Mouse (Mus musculus) layer of hippocampus, postnatal 36 days (tissue): Measurements from ENCODE around the gene Veph1. TPM values are rescaled to one million over a fixed set of nuclear protein-coding genes. Genes with fewer than 3 reads are reported as not detected.

Source experiments
- DNase-seq, 2 experiments: peaks; one replicate each; pipeline ENCODE4 v3.0.0; 2022
- total RNA-seq, 2 experiments: library from RNA; stranded (reverse); gene quantifications; 2 replicates each; pipeline ENCODE4 v1.2.3; 2021

The Veph1 gene
- under 1 TPM; 0.35 to 0.48 TPM for total RNA-seq

GRCm38 (mm10) chr3:66296545-66296944, at the start of gene Veph1:
TSS of gene Veph1 (minus strand) at chr3:66296837.
- DNase-seq = no peak

GRCm38 (mm10) chr3:66340742-66341141, 44.1 kb upstream of the Veph1 start:
- no peak for DNase-seq

DNA sequence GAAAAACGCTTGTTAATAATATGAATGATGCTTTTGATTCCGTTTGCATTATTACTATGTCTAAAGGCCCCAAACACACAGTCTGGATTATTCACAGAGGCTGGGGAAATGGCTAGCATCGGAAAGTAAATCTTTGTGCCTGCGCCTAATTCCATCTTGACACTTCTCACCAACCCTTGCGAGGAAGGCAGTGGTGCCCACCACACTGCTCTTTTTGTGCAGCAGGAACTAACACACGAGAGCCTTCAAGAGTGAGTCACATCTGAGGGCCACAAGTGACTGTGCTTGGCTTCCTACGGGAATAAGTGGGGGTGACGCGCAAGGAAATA, 35.7 kb upstream of the Veph1 start:
- DNase-seq = no peak

DNA sequence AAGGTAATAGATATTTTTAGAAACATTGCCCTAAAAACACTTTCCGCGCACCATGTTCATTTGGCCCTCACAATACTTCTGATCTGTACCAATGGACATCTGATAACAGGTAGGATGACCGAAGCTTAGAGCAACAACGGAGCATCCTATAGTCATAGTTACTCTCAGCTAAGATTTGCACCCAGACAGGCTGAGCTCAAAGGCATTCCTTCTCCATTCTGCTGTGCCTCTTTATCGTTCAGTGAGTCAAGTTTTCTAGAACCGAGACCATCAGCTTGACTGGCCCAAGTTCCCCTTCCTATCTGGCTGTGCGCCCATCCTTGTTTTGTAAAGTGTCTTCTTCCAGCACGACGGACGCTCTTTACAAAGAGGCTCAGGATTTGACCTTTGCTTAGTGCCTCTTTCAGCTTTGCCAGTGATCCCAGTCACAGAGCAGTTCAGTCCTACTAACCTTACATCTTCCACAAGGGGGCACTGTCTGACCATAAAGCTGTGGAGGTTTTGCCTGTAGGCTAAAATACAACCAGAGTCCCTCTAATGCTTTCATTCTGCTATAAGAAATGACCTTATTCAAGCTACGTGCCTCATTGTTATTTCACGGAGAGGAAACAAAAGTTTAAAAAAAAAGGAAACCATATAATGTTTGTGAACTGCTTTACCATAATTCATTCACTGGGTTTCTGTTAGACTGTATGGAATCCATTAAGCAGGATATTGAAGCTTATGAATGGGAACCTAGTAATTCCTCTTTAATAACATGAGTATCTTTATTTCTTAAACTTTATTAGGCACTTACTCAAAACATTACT, 35.2 kb upstream of the Veph1 start:
- peak; percentile 18 to 48 for DNase-seq

DNA sequence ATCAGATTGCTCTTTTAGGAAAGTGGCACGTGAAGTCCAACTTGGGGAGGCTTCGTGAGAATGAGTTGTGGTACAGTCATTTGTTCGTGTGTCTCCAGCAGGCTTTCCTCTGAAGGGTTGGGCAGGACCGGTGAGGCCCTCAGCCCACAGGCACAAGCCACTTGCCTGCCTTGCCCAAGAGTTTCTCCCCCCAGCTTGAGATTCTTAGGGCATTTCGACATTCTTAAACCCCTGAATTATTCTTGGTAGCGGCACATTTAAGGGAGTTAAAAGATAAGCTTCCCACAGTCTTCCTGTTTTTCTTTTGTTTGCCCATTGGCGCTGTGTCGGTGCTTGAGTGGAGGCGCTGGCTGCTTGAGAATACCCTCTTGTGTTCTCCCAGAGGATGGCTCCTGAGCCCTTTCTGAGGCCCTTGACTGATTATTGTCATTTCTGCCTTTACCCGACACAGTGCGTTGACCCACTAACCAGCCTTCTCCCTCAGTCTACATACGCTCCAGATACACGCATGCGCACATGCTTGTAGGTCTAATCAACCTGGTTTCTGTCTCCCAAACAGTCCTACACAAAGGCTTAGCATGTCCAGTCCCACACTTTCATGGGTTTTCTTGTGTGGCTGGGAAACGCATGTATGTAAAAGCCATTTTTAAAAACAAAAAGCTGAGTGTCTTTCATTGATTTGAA, 34.4 kb upstream of the Veph1 start:
- no peak for DNase-seq

- DNase-seq = peak in 1 of 2 experiments; percentile 6
Measured at GRCm38 (mm10) chr3:66325962-66326834, 29.6 kb upstream of the Veph1 start.

DNA sequence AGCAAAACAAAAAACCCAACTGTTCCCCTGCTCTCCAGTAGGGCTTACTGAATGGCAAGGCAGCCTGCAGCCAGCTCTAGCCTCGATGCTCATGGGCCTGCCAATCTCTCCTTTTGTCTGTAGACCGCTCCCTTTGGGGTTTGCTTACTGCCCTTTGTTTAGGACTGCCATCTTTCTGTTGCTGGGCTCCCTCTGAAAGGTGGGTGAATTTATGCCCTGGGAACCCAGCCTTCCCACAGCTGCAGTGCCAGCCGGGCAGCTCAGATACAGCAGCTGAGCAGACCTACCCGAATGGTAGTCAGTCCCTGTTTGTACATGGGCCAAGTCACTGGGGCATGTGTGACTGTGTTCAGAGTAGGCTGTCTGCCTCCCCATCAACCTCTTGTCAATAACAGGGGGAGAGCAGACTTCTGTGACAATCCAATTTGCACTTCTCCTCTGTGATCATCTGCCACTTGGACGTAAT, 28.9 kb upstream of the Veph1 start:
- peak; percentile 7 to 22 for DNase-seq

DNA sequence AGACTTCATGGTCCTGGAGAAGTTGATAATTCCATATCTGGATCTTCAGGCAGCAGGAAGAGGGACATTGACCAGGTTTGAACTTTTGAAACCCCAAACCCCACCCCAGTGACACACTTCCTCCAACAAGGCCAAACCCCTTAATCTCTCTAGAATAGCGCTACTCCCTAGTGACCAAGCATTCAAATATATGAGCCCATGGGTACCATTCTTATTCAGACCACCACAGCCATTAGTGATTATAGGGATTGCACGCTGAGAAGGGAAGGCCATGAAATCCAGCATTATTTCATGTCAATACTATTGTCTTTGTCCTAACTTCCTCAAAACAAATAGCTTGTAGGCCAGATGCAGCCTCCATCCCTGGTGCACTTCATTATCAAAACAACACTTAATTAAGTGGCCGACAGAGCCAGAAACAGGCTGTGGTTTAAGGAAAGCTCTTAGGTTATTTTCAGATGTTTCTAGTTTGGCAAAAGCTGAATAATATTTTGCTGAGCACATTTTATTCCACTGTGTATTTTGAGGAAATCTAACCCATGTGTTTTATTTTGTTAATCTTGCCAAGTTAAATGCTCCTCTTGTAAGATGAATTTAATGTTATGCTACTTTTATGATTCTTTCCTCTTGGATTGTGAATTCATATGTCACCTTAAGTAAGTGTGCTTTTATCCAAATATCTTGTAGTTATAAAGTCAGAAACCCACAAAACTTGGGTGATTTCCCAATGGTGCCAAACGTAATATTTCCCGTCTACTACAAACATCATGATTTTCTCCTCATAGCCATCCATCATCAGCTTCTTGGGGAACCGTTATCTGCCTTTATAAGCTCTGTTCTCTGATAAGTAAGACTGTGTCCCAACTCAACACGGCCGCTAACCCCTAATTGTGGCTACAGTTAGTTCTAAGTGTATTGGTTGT, 18.4 kb upstream of the Veph1 start:
- no peak for DNase-seq

DNA sequence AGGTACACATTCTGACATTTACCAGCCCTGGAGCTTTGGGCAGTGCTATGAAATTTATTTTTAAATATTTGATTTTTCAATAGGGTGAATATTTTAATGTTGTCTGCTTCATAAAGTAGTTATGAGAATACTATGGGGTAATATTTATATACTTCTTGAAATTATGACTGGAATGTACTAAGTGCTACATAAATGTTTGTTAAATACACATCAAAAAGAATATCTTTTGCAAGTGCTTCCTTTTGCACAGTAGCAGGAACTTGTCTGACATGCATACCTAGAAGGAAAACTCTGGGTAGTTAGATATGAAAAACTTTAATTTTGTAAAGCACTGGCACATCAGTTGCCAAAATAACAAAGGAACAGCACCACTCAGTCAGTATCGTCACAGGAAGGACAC, 13.9 kb upstream of the Veph1 start:
- no peak for DNase-seq

GRCm38 (mm10) chr3:66309531-66309930, 12.9 kb upstream of the Veph1 start:
- DNase-seq = no peak

DNA sequence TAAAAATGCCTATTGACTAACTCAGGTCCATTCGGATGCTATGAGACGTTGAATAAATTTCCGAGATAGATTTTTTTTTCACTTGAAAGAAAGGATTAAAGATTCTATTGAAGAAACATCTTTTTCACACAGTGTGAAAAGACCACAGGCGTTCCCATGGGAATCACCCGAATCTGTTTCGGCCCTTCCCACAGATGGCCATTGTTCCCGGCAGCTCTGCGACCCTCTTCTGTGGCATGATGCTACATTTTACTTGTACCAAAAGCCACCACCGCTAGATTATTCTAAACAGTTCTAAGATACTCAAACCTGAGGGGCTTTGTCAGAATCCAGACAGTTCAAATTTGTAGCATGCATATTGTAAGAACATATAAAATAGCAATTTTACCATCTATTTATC, 1.4 kb downstream of the Veph1 start:
- no peak for DNase-seq

DNA sequence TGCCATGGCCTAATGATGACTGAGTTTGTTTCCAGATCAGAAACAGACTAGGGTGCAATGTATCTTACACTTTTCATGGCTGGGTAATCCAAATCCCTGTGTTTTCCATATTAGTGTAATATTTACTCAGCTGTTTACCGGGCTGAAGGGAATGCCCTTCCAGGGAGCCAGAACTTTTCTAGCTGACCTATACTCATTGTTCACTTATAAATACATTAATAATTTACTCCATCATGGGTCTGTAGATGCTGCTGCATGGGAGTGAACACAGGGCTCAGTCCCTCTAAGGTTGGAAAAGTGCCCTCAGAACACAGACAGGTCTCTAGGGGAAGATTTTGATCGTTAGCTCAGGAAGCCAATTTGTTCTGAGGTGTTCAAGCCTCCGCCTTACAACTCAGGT, 1.9 kb downstream of the Veph1 start:
- no peak for DNase-seq

DNA sequence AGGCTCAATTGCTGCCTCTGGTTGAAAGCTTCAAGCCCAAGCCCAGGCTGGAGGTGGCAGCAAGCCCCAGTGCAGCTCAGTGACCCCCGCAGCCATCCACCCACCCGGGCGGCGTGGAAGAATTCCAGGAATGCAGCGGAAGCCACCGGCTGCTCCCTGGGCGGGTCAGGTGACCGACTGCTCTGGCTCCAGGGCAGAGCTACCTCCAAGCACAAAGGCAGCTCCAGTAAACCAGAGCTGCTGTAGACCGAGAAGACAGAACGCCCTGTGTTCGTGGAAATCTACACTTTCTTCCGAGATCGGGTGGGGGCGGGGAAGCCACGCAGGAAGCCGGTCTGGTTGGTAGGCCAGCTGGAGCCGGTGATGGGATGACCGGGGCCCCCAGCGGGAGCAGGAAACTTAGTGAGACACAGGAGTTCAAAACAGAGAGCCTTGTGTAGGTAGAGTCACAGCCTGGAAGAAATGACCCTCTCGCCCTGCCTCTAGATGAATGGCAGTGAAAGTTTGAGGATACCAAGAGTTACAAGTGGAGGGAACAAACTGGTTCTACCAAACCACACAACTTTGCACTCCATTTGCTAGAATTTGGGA, 4.2 kb downstream of the Veph1 start:
- DNase-seq = no peak

DNA sequence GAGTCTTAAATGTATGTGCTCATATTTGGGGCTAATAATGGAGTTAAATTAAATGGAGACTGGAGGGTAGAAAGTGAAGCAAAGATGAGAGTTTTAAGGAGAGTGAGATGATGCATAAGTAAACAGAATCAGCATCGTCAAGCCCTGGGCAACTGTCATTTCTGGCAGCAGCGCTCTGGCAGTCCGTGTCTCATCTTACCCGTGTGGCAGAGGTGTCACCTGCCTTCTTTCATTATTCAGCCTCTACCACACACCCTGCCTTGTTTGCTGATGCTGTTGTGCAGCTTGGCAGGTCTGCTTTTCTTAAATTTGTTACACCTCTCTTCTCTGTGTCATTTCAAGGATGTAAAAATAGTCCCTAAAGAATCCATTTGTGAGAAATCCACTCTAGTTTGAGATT, 33.4 kb downstream of the Veph1 start:
- no peak for DNase-seq

DNA sequence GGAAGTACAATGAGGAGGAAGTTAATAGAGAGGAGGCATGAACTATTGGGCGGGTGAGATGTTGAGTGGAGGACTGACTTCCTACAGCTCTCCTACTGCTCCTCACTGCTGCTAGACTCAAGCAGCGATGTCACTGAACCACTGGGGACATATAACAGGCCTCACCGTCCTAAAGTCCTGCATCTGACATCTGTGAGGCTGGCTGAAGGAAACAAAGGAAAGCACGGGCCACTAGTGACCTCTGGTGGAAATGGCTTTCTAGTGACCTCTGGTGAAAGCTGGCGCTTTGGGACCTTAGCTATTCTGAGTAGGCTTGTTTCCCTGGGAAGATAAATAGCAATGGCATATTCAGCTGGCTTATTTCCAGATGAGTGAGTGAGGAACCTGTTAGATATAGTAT, 34.3 kb downstream of the Veph1 start:
- no peak for DNase-seq

- peak in 1 of 2 experiments; percentile 5 for DNase-seq
Measured at GRCm38 (mm10) chr3:66254504-66255105, 42.0 kb downstream of the Veph1 start.

DNA sequence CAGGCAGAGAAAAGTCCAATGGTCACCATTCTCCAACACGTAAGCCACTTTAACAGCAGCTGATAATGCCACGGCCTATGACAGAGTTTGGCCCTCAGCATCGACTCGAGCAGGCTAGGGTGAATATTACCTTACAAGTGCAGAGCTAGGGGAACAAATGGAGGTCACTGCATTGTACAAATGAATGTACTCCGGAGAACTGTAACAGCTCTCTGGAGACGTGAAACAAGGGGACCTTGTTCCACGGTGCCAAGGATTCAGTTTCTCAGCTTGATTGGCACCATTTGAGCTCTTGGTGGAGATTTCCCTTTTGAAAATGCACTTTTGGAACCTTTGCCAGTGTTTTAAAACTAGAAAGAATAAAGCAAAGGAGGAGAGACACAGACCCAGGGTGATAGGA, 44.8 kb downstream of the Veph1 start:
- DNase-seq = no peak

GRCm38 (mm10) chr3:66240476-66240875, 56.2 kb downstream of the Veph1 start:
- DNase-seq = no peak

DNA sequence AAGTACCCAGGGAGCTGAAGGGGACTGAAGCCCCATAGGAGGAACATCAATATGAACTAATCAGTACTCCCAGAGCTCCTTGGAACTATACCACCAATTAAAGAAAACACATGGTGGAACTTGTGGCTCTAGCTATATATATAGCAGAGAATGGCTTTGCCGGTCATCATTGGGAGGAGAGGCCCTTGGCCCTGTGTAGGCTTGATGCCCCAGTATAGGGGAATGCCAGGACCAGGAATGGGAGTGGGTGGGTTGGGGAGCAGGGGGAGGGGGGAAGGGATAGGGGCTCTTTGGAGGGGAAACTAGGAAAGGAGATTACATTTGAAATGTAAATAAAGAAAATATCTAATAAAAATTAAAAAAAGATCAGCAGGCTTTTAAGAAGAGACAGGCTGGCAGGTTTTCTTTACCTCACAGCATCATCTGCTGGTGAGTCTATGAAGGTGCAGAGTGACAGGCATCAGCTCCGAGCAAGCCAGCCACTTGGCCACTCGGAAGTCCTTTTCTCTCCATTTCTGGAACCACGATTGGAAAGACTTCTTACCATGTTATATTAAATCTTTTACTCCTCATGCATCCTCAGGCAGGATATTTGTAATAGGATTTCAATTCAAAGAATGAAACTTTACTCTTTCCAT, 60.3 kb downstream of the Veph1 start:
- DNase-seq = peak in 1 of 2 experiments; percentile 16

DNA sequence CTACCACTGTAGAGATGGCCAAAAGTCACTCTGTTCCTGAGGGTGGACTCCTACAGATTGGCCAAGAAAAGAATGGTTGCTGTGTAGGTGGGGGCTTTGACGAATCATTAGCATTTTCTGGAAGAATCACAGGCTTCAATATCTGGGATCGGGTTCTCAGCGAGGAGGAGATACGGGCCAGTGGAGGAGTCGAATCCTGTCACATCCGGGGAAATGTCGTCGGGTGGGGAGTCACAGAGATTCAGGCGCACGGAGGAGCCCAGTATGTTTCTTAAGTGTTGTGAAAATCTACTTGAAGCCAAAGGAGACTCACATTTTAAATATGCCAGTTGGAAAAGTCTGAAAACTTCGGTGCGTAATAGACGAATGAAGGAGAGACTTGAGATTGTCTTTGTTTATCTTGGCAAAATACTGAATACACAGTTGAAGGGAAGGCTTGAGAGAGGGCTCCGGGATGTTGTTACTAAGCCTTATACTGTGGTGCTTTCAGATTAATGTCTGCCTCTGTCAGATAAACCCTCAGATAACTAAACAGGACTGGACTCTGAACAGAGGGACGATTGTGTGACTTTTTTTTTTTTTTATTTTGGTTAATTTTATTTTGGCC, 71.6 kb downstream of the Veph1 start:
- DNase-seq = no peak
